Mouse (Mus musculus) thymus, postnatal 10 days (tissue): ENCODE results near the gene Tbx18.

Experiments
- DNase-seq, 2 experiments: peaks; one replicate each; pipeline ENCODE4 v3.0.0; 2021; ENCODE audit warnings: low spot score in 2 of 2

Tbx18 gene

DNA sequence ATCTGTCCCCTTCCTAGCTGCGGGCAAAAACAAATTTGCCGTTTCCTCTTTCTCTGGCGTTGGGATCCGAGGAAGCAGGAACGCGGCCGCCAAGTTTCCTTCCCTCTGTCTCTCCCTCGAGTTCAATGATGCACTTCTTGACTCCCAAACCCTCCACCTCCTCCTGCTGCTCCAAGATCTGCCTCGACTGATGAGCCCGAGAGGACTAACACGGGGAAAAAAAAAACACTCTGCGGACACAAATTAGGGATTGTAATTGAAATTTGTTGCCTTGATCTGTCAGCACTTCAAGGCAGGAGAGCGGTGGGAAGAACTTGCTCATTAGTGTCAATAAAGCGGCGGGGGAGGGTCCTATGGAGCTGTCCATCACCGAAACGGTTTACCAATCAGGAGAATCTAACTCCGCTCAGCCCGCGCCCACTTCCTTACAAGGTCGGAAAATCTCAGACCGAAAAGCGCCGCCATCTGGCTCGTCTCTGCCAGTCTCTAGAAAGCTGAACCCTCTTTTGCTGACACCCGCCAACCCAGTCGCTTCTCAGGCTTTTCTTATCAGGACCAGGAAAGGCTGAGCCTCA lies at the start of gene Tbx18:
TSS of gene Tbx18 (minus strand) at position 300 of the 575 bp plus-strand sequence.
- DNase-seq: no peak

DNA sequence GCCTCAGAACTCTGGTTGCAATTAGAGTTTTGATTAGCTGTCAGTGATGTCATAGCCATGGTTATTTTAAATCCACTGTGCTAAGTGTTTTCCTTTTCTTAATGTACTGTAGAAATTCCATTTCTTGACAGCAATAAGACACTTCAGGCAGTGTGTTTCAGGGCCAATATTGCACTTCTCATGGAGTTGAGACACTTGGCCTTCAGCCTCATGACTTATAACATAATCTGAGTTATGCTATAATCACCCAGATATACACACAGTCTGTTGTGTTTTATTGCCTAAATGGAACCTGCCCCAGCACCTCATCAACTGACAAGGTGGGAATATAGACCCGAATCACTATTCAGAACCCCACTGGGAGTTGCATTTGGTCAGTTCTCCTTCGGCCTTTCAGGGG lies 42.9 kb upstream of the Tbx18 start:
- no peak for DNase-seq

DNA sequence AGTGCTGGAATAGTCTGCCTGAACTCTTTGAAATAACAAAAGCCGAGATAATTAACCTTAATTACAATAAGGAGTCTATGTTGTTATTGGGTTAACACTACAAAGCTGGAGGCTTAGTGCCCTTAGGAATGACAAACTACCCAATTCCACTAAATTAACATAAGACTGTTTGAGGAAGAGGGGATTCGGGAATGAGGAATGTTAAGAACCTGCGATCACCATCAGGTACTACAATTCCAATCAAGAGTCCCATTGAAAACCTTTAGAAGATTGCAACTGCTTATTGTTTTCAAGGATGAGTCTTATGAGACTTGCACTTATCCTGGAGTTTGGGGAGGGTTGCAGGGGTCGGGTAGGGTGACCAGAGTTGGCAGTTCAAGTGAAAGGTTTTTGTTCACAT lies 24.6 kb upstream of the Tbx18 start:
- DNase-seq: no peak

GRCm38 (mm10) chr9:87741599-87741998 lies 10.5 kb upstream of the Tbx18 start:
- DNase-seq: no peak

- DNase-seq: peak in 1 of 2 experiments; percentile 5
Observed at GRCm38 (mm10) chr9:87740667-87741066, 9.6 kb upstream of the Tbx18 start.

- no peak for DNase-seq
Observed at GRCm38 (mm10) chr9:87740241-87740645, 9.2 kb upstream of the Tbx18 start.

DNA sequence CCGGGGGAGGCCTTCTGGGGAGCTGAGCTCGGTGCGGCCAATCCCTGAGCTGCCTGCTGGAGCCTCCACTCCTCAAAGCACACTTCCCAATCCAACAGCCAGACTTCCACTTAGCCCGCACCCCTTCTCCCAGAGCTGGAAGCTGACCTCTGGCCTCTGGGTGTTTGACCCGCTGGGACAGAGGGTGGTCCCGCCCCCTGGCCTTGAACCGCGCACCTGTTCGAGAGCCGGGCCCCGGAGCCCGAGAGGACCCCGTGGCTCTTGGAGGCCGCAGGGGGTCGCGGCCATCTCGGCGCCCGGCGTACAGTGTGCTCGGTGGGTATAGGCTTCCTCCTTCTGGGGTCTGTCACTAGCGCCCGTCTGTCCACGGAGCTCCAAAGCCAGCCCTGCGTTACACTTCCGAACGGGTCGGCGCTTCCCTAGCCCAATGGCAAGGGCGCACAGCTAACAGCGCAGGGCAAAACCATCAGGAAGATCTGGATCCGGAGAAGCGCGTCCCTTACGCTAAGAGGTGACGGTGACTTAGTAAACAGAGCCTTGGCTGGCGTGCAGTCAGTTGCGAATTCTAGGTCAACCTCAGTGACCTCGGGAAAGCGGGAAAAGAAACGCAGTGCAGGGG lies 8.6 kb upstream of the Tbx18 start:
- DNase-seq: no peak

GRCm38 (mm10) chr9:87738766-87739542 lies 7.9 kb upstream of the Tbx18 start:
- no peak for DNase-seq

GRCm38 (mm10) chr9:87738123-87738522 lies 7.1 kb upstream of the Tbx18 start:
- no peak for DNase-seq

- no peak for DNase-seq
Observed at GRCm38 (mm10) chr9:87737271-87737670, 6.2 kb upstream of the Tbx18 start.

DNA sequence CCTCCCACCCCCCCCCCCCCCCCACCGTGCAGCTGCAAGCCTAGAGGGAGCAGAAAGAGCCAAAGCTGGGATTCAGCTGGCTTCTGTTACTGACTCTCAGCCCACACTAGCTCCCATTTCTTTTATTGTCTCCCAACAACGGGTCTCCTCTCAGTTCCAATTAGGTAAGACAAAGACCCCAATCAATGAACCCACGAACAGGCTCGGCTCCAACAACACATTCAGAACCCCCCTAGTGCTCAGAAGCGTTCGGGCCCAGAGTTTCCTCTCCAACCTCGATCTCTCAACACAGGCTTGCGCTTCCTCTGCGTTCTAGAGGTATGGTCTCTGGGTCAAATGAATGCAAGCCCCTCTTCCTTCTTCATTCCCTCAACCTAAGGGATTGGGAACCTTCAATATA lies 4.0 kb upstream of the Tbx18 start:
- DNase-seq: no peak

DNA sequence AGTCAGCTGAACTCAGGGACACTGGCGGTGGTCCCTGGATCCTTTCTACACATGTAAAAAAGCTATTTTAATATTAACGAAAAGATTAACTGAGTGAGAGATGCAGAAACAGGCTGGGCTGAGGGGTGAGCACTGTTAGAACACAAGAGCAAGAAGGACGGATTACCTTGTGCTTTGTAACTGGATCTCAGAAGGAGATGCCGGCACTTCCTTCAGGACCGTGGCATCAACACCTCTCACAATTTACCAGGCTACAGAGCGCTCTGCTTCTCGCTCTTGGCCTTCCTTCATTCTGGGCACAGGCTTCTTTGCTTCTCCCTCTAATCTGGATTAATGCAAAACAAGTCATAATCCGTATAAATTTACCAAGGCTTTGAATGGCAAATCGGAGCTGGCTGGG lies 3.6 kb upstream of the Tbx18 start:
- DNase-seq: no peak

DNA sequence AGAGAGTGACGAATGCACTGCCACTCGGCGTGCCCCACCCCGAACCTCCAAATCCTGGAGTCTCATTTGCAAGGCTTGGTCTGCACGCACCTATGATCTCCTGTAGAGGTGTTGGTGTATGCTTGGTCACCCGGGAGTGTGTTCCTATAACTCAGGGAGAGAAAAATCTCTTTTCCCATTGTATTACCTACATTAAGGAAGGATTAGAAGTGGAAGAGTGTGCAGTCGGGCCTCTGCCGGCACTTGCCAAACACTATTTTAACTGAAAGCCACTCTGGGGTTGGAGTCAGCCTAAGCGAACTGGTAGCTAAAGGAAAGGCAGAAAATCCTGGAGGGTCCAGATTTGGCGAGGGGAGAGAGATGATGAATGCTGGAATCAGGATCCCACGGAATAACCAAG lies 2.7 kb upstream of the Tbx18 start:
- DNase-seq: no peak

DNA sequence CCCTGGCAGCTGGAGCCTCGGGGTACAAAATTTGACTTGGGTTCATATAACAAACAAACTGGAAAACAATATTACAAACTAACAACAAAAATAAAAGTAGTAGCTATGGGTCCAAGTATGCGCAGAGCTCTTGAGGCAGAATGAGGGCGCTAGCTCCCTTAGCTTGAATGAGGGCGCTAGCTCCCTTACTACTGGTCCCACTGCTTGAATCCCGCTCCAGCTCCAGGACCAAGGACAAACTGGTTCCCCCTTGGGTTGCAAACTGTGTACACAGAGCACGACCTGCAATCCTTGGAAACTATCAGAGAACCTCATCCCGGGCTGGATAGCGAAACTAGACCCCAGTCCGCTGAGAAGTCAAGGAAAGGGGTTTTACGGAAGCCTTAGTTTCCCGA lies 2.2 kb upstream of the Tbx18 start:
- DNase-seq: no peak

- DNase-seq: no peak
Observed at GRCm38 (mm10) chr9:87732416-87733235, 1.6 kb upstream of the Tbx18 start.

DNA sequence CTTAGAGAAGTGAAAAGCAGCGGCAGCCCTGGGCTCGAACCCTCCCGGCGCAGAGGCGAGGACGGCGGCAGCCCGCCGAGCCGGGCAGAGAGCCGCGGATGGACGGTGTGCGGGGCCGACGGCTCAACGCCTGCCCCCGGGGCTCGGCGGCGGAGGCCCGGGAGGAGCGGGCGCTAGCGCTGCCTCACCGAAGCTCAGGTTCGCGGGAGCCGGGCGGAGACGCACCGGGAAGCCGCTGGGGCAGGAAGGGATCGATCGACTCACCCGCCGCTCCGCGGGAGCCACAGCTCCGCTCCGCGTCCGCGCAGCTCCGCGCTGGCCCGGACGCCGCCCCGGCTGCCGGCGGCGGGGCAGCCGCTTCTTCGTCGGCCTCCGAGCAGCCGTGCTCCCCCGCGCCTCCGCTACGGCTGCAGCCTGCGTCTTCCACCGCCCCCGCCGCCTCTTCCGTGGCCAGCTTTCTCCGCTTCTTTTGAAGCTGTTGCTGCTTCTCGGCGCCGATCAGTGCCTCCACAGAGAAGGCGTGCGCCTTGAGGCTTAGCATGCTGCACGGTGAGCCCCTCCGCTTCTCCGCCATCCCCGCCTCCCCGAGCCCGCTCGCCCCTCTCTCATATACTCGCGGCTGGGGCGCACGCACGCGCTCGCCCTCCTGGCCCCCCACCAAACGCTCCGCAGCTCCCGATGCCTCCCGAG lies 644 bp downstream of the Tbx18 start:
- DNase-seq: no peak

- DNase-seq: no peak
Observed at GRCm38 (mm10) chr9:87729316-87730270, 1.5 kb downstream of the Tbx18 start.

- no peak for DNase-seq
Observed at GRCm38 (mm10) chr9:87728107-87728506, 3.0 kb downstream of the Tbx18 start.

- DNase-seq: no peak
Observed at GRCm38 (mm10) chr9:87727155-87727953, 3.7 kb downstream of the Tbx18 start.

DNA sequence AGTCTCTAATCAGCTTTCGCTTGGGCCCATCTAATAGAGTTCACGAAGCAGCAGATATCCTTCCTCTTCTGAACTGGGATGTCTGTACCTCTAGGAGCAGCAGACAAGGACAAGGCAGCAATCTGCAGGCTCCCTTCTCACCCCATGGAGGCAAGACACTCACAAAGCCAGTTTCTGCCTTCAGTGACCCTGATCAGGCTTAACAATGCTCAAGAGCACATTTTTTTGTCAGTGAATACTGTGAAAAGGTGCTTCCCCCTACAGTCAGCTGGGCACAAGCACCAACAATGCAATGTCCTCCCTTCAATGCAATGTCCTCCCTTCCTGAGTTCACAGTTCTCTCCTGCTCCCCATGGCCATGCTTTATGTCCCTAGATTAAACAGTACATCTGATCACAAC lies 9.3 kb downstream of the Tbx18 start:
- DNase-seq: no peak
